Mouse (Mus musculus): ENCODE results near the gene Acpp.

DNA sequence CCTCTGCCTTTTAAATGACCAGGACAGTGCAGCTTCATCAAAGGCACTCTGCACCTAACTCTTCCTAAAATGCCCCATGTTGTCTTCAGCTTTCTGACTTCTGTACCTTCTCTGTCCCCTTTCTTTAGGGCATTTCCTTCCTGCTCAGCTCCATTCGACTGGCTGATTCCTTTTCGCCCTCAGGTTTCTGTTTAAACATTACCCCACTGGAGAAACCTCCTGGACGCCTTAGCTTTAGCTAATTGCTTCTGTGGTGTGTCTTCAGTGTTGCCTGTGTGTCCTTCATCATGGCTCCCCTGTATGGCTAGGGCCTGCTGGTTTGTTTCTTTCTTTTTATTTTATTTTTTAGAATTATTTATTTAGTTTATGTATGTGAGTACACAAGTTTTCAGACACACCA lies 40.5 kb downstream of the Acpp start:
- TF ChIP-seq CTCF (IDR thresholded peaks at IDR 0.05; ENCODE audit: low read depth): no peak
- TF ChIP-seq EP300 (optimal IDR thresholded peaks at IDR 0.05): no peak
